In the genomic region with DNA sequence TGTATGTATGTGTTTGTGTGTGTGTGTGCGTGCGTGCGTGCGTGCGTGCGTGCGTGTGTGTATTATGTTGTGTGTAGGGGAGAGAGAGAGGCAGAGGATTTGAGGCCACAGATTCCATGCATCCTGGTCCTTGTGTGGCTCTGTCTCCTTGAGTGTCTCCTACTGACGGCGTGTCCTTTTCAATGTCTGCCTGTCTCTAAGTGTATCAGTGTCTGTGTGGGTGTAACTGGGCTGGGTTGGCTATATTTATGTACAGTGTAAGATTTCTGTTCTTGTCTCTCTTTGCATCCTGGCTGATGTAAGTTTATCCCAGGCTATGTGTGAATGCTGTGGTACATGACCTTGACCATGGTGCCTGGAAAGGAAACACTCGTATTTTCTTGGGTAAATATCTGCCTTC, we compare ENCODE assay signal across 24 mouse cellular contexts. TPM values are rescaled to one million over a fixed set of nuclear protein-coding genes. Genes with fewer than 3 reads are reported as not detected.
A peak's percentile ranks its signal among the peaks of the same experiment; 100 is the strongest.
DNase-seq lines count a peak whose midpoint lies in the region; ATAC-seq lines count a peak whose summit lies in the region.
"Had no signal": no experiment of that assay in that cellular context is flagged by ENCODE, and none has a peak within 500 bp of the region (broad histone marks: within the 10 kb centered on the region; RNA-seq: fewer than 3 reads in every experiment).

No protein-coding gene starts in this region.

- H3K4me3 ChIP-seq in heart, embryonic 11.5 days (ENCODE audit: low read depth, low read length), result no peak overlapping the region

- 80% methylated on average over 10 of the region's 10 CpGs for WGBS in heart, embryonic 11.5 days (ENCODE audit: insufficient replicate concordance)

- no peak for DNase-seq in frontal cortex, postnatal 25 days (ENCODE audit: low spot score in 2 of 2)
- no peak for DNase-seq in heart, postnatal 36 days
- peak; percentile 56 for DNase-seq in brain, adult 2 months (ENCODE audit: low read depth, low spot score)
- no peak for DNase-seq in left cerebral cortex, postnatal 36 days (ENCODE audit: low spot score in 2 of 2)
- DNase-seq: adrenal gland, adult 2 months; adrenal gland, adult 8-10 months; adrenal gland, postnatal 10 days; adrenal gland, postnatal 14 days; adrenal gland, postnatal 25 days; adrenal gland, postnatal 36 days; B cell, adult 2 months; cerebellum, adult 11 months; cerebellum, adult 11-12 months; cerebellum, adult 18-20 months; cerebellum, adult 2 months had no signal

- intact Hi-C loops in heart, postnatal 36 days (cut with DNase I), result no loop called here
- intact Hi-C loops in left cerebral cortex, postnatal 36 days (cut with DNase I), result no loop called here

- peaks cover 22% of the 10 kb centered on the region for H3K27me3 ChIP-seq in heart, embryonic 11.5 days (ENCODE audit: control insufficient read depth, insufficient read depth, low read length)

- H3K4me1 ChIP-seq in heart, embryonic 11.5 days (ENCODE audit: control insufficient read depth, insufficient read depth, low read length), result 0 out of 2 replicates have a peak, but pooled peaks cover 3% of the 10 kb centered on the region

- H3K9me3 ChIP-seq in heart, embryonic 11.5 days (replicated peaks; ENCODE audit: control insufficient read depth, low read length), result no peaks in the 10 kb centered on the region
- H3K9me3 ChIP-seq: G1E had no signal

- H3K9ac ChIP-seq in heart, embryonic 11.5 days (ENCODE audit: low read depth, low read length), result 0 out of 2 replicates have a peak overlapping the region, but pooled peaks have one; percentile 30

- H3K27ac ChIP-seq in heart, embryonic 11.5 days (ENCODE audit: low read depth, low read length), result no peak overlapping the region

- H3K4me2 ChIP-seq in heart, embryonic 11.5 days, result no peak overlapping the region

- no peaks in the 10 kb centered on the region for H3K36me3 ChIP-seq in heart, embryonic 11.5 days (ENCODE audit: control insufficient read depth, insufficient read depth, low read length)
- H3K36me3 ChIP-seq: G1E had no signal

- ATAC-seq in frontal cortex, adult (ENCODE audit: low TSS enrichment), result peak; percentile 84
- no peak for ATAC-seq in heart, embryonic 11.5 days (replicated peaks; ENCODE audit: insufficient number of reproducible peaks, low FRiP score, low TSS enrichment)
- ATAC-seq: activated CD4-positive, CD25-positive, alpha-beta regulatory T cell, adult 4 months; CD4-positive, CD25-positive, alpha-beta regulatory T cell, adult 4 months; Patski had no signal

RNA-seq across cellular contexts. Expression of a gene that starts 6.6 kb away (rescaled TPM):
- 0.04 and 0.17 TPM in 2 replicates for polyA plus RNA-seq in heart, embryonic 11.5 days (2014; fragmentation: Nextera tagmentation; extraction: Ambion mirVana)
- total RNA-seq in heart, postnatal 36 days (2021), result under 1 TPM; 0.50 to 0.62 TPM
- 10 to 100 TPM; 86.6 to 94.5 TPM for total RNA-seq in left cerebral cortex, postnatal 36 days (2021)
- total RNA-seq: CH12.LX, MEL had no signal
- polyA plus RNA-seq: activated CD4-positive, CD25-positive, alpha-beta regulatory T cell, adult 4 months; C2C12; CD4-positive, CD25-positive, alpha-beta regulatory T cell, adult 4 months; G1E; Patski had no signal

Comparison
In these comparisons a context has a peak if more than half of its experiments do, and no peak if none do; other contexts are left out.
1. RNA of a gene that starts 6.6 kb away (total RNA-seq): 86.6 to 94.5 TPM in left cerebral cortex, postnatal 36 days; 0.50 to 0.62 TPM in heart, postnatal 36 days; every median in the first group is over 10 times any median in the second.